Mouse (Mus musculus): Measurements from ENCODE around the gene Gigyf1.

The Gigyf1 gene

DNA sequence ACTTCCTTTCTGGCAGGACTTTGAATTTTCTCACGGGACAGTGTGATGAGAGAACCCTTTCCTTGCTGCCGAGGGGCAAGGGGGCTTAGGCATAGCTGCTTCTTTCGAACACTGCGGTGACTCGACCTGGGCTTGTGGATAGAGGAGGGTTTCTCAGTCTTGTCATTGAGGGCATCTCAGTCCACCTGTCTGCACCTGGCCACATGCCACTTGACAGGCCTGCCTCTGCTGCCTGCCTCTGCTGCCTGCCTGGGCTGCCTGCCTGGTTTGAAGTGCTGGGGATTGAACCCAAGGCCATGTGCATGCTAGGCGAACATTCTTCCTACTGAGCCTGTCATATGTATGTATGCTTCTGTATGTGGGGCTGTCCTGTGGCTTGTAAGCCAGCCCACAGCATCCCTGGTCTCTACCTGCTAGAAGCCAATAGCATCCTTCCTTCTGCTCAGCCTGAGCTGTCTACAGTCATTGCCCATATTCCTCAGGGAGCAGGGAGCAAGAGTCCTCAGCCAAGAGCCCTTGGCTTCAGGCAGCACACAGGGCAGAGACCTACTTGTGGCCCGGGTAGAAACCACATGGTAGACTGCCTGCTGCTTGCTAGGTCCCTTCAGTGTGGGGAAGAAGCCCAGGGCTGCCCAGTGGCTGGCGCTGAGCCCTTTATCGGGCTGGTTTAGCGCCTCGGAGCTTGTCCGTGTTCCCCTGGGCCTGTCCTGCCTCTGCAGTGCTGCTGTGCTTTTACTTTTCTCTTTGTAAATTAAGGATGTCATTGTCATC, 4.2 kb upstream of the Gigyf1 start:
- in situ Hi-C loops (cut with MboI, MseI): no loop called here

DNA sequence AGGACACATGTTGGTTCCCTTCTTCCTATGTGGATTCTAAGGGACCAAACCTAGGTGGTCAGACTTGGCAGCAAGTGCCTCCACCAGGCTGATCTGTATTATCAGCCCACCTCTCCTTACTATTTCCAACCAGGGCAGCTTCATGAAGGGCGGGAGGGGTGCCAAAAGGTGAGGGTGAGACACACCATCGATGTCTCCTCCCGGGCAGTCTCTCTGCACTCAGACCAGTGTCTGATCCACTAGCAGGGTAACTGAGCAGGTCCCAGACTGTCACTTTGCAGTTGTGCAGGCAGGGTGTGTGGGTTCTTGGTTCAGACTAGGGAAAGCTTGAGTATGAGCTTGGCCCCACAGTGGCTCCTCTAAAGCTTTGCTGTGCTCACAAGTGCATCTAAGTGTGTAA, 3.5 kb upstream of the Gigyf1 start:
- in situ Hi-C loops (cut with MboI, MseI): no loop called here

DNA sequence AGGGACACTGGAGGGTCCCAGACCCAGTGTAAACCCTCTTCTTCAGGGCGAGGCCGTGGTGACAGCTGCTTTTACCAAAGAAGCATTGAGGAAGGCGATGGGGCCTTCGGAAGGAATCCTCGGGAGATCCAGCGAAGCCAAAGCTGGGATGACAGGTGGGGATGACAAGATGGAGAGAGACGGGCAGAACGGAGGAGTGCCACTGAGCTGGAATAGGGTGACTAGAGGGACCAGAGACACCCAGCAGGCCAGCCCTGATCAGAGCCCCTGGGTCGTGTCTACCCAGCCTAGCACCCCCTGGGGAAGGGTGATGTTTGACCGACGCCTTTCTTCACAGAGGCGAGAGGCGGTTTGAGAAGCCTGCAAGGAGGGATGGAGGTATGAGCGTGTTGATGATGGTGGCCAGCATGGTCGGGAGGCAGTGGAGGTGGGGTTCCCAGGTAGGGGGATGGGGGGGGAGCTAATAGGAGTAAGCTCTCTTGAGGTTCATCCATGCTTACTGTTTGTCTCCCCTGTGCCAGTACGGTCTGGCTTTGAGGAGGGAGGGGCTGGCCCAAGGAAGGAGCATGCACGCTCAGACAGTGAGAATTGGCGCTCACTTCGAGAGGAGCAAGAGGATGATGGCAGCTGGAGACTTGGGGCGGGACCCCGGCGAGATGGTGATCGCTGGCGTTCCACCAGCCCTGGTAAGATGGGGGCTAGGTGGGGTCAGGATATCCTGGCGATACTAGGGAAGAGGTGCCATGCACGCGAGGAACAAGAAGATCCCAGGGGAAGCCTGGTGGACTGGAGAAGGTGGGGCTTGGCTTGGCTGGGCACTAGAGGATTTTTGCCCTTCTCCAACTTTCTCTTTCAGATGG, 1.6 kb downstream of the Gigyf1 start:
- in situ Hi-C loops (cut with MboI, MseI): no loop called here

DNA sequence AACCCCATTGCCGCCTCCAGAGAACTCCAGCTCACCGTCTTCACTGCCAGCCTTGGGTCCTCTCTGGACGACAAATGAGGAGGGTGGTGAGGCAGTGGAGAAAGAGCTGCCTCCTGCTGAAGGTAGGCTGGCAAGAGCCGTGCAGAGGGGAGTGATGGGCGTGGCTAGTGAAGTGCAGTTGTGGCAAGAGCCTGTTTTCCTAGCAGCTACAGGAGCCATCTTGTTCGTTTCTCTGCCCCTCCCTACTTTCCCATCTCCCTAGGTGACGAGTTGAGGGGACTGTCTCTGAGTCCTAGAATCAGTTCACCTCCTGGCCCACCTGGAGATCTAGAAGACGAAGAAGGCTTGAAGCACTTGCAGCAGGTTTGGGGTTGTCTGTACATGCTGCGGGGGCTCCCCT, 3.5 kb downstream of the Gigyf1 start:
- in situ Hi-C loops (cut with MboI, MseI): no loop called here

DNA sequence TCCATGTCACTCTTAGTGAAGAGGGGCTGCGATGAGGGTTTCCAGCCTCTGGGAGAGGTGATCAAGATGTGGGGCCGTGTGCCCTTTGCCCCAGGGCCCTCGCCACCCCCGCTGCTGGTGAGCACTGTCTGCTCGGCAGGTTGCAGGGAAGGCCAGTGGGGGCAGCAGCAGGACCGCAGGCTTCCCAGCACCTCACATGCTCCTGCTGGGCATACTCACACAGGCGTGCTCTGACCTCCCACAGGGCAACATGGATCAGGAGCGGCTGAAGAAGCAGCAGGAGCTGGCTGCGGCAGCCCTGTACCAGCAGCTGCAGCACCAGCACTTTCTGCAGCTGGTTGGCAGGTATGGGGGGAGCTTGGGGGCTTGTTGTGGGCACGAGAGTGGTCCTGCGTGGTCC, 4.4 kb downstream of the Gigyf1 start:
- in situ Hi-C loops (cut with MboI, MseI): no loop called here

DNA sequence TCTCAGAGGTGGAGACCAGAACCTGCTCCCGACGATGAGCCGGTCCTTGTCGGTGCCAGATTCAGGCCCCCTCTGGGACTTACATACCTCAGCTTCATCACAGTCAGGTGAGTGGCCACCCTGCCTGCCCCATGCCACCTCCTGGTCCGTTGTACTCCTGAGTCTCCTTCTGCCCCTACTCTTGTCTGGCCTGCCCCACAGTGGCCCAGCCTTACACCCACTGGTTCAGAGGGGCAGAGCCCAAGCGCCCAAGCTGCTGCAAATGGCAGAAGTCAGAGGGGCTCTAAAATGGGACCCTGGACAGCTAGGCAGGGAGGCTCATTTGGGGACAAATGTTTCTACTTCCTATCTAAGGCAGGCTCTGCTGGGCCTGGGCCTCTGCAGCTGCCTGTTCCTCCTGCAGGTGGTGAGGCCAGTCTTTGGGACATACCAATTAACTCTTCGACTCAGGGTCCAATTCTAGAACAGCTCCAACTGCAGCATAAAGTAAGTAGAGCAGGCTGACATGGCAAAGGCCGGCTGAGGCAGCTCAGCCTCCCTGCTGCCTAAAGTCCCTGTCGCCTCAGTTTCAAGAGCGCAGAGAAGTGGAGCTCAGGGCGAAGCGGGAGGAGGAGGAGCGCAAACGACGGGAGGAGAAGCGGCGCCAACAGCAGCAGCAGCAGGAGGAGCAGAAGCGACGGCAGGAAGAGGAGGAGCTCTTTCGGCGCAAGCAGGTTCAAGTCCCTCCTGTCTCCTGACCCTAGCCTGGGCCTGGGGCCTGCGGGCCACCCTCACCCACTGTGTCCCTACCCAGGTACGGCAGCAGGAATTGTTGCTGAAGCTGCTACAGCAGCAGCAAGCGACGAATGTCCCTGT, 5.3 kb downstream of the Gigyf1 start:
- in situ Hi-C loops (cut with MboI, MseI): no loop called here

DNA sequence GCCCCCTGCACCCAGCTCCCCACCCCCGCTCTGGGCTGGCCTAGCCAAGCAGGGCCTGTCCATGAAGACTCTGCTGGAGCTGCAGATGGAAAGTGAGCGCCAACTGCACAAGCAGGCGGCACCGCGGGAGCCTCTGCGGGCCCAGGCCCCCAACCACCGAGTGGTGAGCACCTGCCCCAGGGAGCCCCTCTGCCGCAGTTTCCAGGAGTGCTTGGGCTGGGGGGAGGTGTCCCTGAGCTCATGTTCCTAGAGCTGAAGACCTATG, 5.8 kb downstream of the Gigyf1 start:
- in situ Hi-C loops (cut with MboI, MseI): no loop called here

DNA sequence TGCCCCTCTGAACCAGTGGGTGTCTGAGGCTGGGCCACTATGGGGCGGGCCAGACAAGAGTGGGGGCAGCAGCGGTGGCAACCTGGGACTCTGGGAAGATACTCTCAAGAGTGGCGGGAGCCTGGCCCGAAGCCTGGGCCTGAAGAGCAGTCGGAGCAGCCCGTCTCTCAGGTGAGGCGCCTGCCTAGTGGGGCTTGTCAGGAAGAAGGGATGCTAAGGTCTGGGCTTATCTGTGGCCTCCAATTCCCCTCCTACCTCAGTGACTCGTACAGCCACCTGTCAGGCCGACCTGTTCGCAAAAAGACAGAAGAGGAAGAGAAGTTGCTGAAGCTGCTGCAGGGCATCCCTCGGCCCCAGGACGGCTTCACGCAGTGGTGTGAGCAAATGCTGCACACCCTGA, 6.3 kb downstream of the Gigyf1 start:
- in situ Hi-C loops (cut with MboI, MseI): no loop called here

DNA sequence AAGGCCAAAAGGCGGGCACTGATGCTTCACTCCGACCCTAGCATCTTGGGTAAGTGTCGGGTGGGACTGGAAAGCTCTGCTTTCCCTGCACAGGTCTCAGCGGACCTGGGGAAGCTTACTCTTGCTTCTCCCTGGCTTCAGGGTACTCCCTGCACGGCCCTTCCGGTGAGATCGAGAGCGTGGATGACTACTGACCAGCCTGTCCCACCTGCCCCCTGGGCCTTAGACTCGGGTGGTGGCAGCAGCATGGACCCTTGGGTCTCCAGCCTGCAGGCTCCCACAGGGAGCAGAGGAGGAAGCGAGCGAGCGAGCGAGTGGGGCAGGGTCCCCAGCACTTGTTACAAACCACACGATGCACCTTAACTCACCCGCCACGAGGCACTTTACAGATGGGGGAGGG, 7.2 kb downstream of the Gigyf1 start:
- in situ Hi-C loops (cut with MboI, MseI): no loop called here

DNA sequence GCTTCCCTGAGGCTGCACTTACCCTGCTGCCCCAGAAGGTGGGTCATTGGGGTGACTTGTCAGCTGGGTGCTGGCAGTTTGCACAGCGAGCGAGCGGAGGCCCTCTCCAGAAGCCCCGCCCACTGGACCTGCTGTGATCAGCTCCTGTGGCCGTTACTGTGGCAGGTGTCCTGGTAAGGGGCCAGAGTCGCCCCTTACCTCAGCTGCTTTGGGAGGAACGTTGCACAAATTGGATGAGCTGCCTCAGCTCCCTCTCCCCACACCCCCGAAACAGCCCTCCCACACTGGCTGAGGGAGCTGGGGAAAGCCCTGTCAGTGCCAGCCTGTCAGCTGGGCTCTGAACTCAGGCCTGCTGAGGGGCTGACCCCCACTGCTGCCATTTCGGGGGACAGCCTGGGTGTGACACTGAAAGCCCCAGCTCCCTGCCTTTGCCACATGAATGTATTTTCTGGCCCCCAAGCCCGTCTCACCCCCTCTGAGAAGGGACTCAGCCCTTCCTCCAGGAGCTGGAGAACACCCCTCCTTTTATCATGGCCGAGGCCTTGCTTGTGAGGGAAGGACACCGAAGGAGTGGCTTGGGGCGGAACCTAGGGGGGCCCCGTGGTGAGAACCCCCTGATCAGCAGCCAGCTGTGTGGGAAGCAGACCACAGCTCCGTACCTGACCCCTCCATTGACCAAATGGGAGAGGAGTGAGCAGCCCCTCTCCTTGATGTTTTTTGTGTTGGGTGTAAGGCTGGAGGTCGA, 8.0 kb downstream of the Gigyf1 start:
- in situ Hi-C loops (cut with MboI, MseI): no loop called here

DNA sequence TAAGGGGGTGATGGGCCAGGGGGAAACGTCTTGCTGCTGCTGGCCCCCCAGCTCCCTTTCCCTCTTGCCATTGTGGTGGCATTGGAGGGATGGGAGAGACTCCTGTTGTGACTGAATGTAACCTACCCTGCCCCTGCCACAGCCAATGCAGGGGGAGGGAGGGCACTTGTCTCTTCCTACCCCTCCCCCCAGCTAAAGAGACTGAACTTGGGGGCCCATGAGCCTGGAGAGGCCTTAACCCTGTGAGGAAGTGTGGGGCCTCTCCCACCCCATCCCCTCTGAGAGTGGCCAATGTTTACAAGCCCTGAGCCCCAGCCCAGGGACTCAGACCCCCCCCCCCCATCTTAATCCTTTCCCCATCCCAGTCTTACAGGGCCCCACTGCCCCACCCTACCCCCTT, 9.1 kb downstream of the Gigyf1 start:
- in situ Hi-C loops (cut with MboI, MseI): no loop called here

DNA sequence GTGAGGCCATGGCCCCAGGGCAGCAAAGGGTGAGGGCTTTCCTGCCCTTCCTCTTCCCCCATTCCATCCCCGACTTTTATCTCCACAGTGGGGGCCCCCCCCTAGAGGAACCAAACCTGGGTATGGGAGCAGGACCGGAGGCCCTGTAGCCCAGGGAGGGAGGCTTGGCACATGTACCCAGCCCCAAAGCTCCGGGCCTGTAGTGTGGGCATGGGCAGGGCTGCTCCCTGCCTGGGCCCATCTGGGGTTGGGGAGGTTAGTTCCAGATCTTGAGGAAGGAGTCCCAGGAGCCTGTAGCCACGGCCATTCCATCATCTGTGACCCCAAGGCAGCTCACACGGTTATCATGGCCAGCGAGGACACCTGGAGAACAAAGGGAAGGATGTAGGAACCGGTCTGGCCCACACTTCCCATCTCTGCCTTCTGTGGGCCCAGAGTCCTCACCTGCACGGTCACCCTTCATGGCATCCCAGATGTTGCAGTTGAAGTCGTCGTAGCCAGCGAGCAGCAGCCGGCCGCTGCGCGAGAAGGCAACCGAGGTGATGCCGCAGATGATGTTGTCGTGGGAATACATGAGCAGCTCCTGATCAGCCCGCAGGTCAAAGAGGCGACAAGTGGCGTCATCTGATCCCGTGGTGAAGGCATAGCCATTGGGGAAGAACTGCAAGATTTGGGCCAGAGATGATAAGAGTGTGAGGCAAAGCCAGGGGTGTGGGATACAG, 10.1 kb downstream of the Gigyf1 start:
- in situ Hi-C loops (cut with MboI, MseI): no loop called here

DNA sequence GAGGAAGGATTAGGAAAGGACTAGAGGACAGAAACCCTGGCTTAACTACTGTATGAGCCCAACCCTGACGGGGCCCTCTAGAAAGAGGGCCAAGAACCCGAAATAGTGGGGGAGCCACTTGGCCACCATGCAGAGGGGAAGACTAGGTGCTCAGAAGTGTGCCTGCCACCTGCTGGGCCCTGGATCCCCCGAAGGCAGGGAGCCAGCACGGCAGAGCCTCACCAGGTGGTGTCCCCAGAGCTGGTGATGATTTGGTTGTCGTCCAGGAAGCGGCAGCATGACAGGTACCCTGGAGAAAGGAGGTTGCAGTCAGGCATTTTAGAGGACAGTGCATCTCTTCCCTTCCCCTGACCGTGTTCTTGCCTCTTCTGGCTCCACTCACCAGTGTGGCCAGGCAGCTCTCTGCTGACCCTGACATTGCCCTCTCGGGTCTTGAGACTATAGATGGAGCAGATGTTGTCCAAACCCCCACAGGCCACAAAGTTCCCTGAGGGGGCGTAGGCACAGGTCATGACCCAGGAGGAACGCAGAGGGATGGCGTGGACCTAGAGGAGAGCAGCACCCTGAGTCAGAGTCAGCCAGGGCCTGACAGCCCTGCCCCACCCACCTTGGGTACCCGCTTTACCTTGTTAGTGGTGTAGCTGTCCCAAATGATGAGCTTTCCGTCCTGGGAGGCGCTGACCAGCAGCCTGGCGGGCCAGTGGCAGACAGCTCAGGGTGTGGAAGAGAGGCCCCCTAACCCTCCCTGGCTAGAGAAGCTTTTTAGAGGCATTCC, 11.1 kb downstream of the Gigyf1 start:
- in situ Hi-C loops (cut with MboI, MseI): no loop called here

DNA sequence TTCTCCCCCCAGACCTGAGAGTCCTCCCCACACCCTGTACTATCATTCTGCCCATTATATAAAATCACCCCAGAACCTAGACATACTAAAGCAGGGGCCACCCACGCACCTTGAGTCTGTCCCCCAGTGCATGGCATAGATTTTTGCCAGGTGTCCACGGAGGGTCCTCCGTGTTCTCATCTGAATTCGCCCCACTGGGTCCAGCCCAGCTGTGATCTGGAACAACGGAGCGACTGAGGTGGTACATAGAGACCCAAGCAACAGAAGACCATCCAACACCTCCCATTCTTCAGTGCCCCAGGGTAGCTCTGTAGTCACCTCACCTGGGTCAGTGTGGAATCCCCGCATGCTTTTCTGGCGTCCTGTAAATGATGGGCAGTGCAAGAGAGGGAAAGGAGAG, 11.7 kb downstream of the Gigyf1 start:
- in situ Hi-C loops (cut with MboI, MseI): loop anchor here (10.0 kb wide), 1 partner anchor 645 kb away; the partner anchor contains the start of genes Ap4m1 and Mcm7

DNA sequence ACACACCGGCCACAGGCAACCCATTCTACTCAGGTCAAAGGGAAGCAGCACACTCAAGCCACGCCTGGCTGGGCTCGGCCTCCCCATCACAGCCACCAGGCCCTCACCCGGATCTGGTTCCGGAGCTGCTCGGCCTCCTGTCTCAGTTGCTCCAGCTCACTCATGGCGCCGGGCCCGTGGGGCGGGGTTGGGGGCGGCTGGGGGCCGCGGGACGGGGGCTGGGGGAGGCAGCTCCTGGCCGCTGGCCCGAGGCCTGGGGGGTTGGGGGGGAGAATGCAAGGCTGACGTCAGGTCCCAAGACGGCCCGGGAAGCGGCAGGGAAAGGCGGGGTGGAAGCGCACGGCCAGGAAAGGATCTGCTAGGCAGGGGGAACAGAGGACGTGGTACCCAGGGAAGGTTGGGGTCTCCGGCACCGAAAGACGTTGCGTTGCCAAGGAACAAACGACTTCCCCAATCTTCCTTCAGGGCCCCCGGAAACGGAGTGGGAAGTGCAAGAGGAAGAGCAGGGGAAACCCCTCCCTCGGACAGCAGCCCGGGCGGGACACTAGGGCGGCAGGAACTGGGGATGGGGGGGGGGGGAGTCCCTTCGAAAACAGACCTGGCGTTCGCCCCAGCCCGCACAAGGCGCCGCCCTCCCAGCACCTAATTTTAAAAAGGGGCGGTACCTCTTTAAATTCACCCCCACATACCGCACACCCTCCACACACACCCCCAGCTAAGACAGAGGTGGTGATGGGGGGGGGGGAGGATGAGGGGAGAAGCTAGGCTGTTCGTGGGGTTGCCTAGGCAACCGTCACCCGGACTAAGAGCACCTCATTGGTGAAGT, 12.5 kb downstream of the Gigyf1 start:
- in situ Hi-C loops (cut with MboI, MseI): loop anchor here (10.0 kb wide), 1 partner anchor 644 kb away; the partner anchor contains the start of genes Ap4m1 and Mcm7

DNA sequence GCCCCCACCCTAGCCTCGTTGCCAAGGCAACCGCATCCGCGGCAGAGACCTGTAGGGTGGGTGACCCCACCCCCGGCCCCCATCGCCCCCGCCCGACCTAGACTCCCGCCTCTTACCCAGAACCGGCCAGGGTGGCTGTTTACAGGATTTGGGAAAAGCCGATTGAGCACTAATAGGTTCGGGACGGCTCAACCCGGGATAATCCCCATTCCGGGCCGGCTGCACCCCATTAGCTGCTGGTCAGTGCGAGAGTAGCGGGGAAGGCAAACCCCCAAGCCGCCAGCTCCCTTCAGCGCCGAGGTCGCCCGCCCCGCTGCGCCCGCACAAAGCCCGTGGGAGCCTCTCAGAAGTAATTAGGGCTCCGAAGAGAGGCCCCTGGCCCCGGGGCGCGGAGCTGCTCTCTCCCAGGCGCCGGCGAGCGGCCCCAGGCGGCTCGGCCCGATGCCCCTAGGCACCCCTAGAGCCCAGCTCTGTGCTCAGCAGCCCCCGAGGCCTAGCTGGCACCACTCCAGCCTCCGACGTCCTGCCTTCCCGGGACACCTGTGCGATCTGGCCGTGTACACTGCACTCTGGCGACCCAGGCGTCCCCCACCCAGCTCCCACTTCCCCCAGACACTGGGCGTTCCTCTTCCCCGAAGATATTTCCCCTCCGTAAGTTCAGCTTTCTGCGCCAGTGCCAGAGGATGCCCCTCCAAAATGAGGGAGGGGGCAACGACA, 13.2 kb downstream of the Gigyf1 start:
- in situ Hi-C loops (cut with MboI, MseI): loop anchor here (10.0 kb wide), 1 partner anchor 643 kb away; the partner anchor contains the start of genes Ap4m1 and Mcm7

DNA sequence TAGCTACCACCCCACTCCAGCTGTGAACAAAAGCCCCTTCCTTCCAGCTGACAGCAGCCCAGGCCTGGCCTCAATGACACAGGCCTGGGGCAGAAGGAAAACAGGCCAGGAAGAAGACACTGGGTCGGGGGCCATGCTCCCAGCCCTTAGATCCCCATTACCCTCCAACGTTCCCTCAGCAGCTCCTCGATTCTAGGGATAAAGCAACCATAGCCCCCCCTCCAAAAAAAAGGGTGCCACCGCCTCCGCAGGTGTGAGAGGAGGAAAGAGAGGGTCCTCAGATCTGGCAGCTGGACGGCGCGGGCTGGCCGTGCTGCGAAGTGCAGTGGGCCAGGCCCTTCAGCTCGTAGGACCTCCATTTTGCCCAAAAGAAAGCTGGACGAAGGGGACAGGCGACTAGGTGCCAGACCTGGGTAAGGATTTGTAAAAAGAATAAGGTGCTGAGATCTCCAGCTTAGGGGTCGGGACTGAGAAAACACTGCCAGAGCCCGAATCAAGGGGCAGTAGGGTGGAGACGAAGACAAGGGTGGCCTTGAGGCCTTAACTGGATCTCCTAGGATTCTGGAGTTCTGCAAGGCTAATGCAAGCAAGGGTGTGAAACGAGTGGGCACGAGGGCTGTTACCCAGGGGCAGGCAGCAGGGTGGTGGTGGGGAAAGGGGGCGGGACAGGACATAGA, 13.9 kb downstream of the Gigyf1 start:
- in situ Hi-C loops (cut with MboI, MseI): loop anchor here (10.0 kb wide), 1 partner anchor 643 kb away; the partner anchor contains the start of genes Ap4m1 and Mcm7

DNA sequence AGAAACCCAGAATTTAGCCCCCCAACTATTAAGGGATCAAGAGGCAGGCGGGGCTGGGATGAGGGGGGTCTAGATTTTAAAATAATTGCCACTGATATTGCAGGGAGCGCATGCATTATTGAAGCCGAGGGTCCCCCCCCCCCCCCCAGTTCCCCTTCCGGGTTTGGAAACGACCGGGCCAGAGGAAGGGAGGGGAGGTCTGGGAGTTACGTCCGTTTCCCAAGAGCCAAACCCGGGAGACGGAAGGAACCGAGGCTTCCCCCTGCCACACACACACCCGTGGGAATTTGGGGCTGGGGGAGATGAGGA, 14.4 kb downstream of the Gigyf1 start:
- in situ Hi-C loops (cut with MboI, MseI): loop anchor here (10.0 kb wide), 1 partner anchor 642 kb away; the partner anchor contains the start of genes Ap4m1 and Mcm7

All from T-helper 1 cell (primary cell).